Mouse (Mus musculus) ovary, postnatal 14 days (tissue): ENCODE results near the gene Nubp1.

Source experiments
- DNase-seq: peaks from one replicate; pipeline ENCODE4 v3.0.0; 2022; ENCODE audit warnings: low spot score

Gene Nubp1

DNA sequence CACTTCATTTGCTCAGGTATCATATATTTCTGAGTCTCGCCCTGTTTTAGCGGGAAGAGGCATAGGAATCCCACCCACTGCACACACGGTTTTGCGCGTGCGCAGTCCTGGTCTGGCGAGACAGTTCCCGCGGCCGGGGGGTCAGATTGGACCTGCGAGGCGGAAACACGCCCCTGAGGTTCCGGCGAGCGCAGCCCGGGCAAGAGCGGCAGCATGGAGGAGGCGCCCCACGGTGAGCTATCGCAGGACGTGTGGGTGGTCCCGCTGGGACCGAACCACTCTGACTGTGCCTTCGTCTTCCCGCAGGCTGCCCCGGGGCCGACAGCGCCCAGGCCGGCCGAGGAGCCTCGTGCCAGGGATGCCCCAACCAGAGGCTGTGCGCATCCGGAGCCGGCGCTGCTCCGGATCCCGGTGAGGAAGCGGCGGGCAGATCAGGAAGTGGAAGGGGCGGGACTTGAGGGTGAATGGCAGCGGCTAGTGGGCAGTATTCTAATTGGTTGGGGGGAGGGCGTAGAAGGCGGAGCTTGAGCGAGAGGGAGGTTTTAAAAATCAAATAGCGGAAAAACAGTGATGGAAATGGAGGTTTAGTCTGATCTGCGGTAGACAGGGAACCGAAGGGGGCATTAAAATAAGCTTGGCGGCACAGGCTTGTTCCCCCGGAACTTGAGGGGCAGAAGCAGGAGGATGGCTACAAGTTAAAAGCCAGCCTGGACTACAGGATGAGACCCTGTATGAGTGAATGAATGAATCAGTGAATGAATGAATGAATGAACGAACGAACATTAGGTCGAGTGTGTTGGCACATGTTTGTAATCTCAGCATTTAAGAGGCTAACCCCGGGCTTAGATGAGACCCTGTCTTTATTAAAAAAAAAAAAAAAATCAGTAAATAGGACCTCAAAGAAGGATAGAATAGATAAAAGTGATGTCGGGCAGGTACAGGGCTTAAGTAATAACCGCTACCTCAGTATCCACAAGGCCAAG is at the start of gene Nubp1:
Gene Nubp1, plus strand, starts transcription at position 185 of the 983 bp plus-strand sequence.
- DNase-seq = peak; percentile 87

DNA sequence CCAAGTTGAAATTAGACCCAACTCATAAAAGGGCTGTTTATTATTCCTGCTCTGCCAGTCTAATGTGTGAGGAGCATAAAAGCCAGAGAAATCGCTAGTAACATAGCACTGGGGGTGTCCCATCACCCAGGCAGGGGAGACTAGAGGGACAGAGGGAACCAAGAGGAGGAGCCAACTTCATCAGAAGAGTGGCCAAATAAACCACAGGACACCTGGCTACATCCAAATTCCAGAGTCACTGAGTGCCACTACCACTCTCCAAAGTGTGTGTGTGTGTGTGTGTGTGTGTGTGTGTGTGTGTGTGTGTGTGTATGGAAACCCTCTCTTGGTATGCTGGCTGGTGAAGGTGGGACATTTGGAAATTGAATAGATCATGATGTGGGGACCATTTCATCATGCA is 48.7 kb upstream of the Nubp1 start:
- no peak for DNase-seq

DNA sequence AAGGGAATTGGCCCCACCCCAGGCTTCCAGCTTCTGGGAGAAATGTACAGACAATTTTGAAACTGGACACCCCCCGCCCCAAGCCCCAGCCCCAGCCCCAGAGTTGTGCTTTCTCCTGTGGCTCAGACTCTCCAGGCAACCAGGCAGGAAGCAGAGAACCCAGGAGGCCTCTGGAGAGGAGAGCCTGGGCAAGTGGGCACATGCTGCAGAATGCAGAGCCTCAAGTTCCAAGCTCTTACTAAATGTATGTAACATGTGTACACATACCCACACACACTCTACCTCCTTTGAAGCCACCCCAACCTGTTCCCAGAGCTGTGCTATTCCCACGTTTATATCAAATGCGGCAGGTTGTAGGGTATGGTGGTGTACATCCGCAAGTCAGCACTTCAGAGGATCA is 46.0 kb upstream of the Nubp1 start:
- DNase-seq = no peak

DNA sequence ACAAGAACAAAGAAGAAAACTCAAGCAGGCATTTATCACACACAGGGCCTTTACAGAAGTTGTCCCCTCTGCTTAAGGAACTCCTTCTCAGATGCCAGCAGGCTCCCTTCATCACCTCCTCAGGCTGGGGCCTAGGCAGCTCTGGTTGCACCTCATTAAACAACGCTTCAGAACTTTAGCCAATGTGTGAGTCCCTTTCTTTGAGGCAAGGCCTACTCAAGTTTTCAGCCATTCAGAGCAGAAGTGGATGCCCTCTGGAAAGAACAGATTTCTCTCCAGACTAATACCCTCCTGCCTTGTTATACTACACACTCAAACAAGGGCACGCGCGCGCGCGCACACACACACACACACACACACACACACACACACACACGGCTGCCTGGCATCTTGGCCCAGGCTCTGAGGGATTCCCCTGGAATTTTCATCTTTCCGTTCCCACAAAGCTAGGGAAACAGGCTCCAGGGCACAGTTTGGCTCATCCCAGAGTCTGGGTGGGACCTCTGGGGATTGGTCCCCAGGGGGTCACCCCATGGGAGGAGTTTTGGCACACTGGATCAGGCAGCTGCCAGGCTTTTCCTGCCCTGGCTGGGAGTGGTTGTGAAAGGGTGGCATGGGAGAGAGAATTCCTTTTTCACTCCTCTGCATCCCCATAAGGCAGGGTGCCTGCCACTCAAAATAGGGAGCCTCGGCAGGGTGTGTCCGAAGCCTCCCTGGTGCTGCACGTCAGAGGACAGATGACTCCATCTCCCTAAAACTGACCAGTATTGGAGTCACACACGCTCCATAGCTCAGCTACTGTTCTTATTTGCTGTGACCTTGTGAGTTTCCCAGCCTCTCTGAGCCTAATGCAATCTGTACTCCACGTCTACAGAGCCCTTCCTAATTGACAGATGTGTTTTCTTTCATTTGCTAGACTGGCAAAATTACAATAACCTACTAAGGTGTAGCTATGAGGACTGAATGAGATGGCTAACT is 45.2 kb upstream of the Nubp1 start:
- peak; percentile 53 for DNase-seq

DNA sequence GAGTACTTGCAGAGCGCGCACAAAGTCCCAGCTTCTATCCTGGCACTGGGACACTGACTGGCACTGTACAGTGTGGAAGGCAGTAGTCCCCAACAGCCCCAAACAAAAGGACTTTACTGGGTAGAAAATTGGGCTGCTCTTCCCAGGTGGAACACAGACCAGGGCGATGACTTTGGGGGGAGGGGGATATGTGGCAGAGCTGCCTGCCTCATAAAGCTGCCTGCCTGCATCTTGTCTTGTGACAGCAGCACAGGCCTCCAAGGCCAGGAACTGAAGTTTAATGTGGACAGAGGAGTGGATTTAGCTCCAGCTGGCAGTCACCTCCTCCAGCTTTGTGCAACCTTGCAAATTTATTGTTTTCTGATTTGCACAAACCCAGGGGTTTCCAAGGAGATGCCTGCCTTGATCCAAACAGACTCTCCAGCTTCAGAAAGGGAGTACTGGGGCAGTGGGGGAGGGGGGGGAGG is 42.2 kb upstream of the Nubp1 start:
- no peak for DNase-seq

DNA sequence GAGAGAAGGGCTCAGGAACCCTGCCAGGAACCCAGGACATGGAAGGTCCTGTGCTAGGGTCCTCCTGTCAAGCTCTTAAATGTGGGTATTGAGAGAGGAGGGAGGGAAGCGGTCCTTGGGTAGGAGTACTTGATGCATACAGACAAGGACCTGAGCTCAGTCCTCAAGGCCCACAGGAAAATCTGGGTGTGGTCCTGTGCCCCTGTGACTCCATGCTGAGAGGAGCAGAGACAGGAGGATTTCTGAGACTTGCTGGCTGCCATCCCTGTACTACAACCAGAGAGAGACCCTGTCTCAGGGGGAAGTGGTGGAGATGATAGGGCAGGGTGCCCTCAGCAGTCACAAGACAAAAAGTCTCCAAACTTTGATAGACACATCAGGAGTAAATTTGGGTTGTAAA is 41.8 kb upstream of the Nubp1 start:
- no peak for DNase-seq

DNA sequence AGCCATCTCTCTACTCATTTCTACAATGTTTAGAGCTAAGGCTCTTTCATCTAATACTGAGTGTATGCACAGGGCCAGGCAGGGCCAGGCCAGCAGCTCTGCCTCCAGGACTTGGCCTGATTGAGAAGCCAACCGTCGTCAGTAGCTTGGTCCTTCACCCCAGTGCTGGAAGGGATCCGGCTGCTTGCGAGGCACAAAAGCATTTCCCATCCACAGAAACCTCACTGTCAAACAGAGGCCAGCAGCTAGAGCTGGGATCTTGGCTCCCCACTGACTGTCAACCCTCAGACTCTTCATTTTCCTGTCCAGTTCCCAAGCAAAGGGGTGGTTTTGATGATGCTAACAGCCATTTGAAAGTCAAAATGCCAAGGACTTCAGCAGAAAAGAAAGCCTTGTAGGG is 39.4 kb upstream of the Nubp1 start:
- no peak for DNase-seq

DNA sequence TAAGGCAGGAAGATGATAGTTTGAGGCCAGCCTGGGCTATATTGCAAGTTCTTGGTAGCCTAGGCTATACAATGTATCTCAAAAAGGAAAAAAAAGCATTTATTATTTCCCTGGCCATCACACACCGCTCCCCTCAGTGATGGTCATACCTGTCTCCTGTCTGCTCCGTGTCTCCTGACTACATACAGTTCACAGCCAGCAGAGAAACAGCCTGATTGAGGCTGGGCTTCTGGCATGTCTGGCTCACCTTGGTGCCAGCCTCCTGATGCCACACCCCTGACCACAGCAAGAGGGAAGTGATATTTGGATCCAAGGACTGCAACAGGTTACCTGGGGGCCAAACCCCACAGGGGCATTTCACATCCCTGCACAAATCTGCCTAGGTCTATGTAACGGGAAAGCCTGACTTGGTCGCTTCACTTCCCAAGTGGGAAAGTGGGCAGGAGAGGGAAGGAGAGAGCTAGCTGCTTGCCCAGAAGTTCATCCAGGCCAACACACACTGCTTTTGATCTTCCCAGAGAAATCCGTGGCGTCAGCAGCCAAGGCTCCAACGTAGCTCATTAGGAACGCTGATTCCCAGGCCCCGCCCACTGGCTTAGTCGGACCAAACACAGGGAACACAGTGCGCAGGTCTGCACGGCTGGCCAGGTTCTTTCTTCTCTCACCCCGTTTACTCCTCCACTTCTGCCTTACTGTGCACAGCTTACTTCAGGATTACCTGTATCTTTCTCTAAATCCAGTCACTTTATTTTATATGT is 37.3 kb upstream of the Nubp1 start:
- DNase-seq = no peak

DNA sequence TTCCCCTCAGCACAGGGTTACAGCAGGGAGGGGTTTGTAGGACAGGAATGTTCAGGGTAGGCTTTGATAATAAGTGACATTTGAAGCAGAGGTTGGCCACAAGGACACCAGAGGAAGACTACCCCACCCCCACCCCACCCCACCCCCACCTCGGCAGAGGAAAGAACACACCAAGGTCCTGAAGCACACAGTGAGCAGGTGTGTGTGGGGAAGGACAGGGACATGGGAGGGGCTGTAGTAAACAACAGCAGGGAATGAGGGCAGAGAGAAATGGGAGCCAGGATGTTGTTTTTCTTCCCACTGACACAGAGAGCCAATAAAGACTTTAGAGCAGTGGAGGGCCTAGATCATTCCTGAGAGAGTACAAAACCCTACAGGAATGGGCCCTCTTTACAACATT is 34.5 kb upstream of the Nubp1 start:
- DNase-seq = no peak

DNA sequence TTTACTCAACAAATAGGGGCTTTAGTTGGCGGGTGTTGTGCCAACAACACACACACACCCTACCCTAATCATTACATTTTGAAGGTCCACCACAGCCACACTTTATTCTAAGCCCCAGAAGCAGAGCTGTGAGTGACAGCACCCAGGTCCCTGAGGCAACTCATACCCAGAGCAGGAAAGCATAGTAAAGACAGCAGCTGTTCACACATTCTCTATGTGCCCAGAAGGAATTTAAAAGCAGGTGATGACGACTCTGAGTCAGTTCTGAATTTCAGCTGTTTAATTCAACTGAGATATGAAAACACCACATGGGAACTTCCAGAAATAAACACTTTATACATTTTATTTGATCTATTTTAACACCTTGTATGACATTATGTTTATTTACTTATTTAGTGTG is 32.2 kb upstream of the Nubp1 start:
- DNase-seq = no peak

DNA sequence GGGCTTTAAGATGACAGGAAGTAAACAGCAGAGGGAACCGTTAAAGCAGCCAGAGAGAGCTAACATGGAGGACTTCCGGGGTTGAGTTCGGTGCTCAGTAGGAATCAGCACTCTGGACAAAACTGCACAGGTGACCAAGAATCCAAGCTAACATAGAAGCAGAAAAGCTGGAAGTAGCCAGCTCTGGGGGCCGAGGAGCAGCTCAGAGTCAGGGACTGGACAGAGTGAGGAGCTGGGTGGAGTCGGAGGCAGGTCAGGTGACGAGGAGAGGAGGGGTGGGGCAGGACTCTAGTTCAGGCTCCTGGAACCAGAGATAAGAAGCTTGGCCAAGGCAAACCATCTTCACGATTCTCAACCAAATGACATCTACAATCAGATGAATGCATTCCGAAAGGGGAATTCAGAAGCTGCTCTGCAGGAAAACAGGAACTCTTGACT is 27.7 kb upstream of the Nubp1 start:
- no peak for DNase-seq

DNA sequence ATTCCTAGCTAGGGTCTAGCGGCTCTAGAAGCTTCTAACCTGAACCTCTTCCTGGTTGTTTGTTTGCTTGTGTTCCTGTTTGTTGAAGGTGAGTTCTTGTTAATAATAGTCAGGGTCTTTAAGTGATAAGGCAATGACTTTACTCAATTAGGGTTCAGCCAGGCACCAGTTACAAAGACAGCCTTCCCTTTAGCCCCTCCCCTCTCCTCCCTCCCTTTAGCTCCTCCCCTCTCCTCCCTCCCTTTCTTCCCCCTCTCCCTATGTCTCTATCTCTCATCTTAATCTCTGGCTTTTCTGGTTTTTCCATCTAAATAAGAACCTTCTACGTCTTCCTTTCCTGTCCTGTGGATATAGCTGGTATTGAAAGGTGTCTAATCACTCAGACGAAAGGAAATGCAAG is 27.2 kb upstream of the Nubp1 start:
- DNase-seq = no peak

DNA sequence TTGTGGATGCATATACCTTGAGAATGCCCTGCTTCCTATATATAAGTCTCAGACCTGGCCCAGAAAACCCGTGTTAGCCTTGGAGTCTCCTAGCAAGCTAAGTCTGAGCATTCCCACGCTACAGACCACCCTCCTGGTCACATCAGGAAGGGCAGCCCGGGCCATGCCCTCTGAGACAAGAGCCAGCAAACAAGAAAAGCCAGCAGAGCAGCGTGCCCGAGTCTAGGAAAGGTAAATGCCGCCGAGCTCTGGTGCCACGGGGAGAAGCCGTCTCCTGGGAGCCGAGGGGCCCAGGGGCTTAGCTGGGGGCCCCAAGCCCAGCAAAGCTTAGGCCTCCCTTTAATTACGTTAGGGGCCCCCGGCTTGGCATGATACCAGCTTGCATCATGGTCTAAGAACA is 26.5 kb upstream of the Nubp1 start:
- DNase-seq = no peak

DNA sequence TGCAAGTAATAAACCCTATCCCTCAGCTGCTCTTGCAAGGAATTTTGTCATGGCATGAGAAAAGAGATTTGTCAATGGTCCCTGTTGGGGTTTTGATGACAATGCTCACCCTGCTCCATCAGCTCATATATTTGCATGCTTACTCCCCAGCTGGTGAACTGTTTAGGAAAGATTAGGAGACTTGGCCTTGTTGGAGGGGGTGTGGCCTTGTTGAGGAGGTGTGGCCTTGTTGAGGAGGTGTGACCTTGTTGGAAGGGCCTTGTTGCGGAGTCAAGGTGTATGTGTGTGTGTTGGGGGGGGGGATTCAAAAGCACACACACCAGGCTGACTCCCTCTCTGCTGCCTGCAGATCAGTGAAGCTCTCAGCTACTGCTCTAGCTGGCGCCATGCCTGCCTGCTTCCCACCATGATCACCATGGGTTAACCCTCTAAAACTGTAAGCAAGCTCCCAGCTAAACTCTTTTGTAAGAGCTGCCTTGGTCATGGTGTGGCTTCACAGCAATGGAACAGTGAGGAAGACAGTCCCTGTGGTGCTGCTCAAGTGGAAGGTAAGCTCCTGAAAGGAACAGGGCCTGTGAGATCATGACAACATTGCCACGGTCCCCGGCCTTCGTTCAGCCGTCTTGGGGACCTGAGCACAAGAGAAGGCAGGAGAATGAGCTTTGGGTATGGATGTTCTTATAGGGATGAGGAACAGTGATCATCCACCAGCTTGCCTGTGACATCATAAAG is 22.9 kb upstream of the Nubp1 start:
- no peak for DNase-seq

DNA sequence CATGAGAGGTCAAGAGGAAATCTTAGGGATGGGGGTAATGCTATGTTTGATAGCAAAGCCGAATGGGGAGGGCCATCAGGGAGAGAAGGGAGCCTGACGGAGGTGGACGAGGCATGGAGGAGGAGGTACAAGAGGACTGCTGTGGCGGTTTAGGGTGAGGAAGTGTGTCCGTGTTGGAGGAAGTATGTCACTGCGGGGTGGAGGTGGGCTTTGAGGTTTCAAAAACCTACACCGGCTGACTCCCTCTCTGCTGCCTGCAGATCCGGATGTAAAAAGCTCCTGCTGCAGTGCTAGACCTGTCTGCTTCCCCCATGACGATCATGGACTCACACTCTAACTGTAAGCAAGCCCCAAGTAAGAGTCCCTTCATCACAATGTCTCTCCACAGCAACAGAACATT is 19.2 kb upstream of the Nubp1 start:
- no peak for DNase-seq

DNA sequence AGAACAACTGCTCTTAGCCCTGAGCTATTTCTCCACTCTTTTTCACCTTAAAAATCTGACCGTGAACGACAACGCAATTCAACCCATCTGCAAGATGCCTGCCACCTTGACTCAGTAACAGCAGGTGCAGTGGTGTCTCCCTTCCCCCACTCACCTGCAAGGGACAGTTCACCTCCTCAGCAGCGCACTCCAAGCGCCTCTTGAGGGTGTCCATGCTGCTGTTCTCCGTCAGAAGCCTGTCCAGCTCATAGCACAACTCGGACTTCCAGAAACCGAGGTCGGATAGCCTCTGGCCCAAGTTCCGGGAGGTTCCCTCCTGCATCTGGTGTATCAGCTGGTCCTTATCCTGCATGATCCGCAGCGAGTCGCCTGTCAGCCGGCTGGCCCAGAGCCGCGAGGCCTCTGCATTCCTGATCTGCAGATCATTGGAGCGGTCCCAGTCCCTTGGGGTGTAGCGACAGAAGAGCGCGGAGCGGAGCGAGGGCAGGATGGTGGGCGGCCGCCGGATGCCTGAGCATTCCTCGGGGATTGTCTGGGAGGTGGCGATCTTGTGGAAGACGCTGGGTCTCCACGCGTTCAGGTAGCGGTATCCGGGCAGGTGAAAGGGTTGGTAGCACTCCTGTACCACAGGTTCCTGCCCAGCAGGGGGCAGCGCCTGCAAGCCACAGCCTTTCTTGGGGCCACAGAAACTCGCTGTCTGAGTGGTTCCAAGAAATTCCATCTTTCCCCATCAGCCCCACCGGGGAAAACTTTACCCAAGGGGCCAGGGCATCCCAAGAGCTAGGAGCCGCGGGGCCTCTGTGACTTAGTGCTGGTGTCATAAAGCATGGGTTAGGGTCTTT is 16.8 kb upstream of the Nubp1 start, which contains the start of gene Tekt5:
Gene Tekt5, minus strand, starts transcription at position 792 of the 842 bp plus-strand sequence.
- DNase-seq = no peak

DNA sequence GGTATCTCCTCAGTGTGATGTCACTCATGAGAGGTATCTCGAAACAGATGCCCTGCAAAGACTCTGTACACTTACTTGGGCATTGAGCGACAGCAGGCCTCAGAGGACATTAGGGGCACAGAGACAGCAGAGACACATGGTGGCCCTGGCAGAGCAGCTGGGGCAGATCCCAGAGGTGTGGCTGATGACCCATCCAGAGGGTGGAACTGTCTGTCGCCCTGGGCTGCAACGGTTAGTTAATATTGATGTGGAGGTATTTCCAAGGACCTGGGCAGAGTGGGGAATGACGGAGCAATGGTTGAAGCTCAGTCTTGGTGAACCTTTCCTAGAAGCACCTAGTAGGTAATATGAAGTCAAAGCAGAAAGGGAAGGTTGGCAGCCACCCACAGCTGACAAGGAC is 13.0 kb upstream of the Nubp1 start:
- no peak for DNase-seq

DNA sequence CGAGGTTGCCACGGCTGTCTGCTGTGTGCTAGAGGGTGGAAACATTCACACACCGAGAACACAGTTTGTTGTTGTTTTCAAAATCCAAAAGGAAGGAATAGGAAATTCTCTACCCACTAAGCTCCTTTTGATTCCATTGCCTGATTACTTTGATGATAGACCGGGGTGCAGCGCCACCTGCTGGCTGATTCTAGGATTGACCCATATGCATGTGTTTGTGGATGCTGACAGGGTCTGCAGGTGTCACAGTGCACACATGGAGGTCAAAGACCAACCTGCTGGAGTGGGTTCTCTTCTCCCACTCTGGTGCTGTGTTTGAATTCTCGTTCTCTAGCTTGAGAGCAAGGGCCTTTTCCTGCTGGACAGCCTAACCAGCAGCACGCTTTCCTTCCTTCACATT is 12.6 kb upstream of the Nubp1 start:
- peak; percentile 79 for DNase-seq

DNA sequence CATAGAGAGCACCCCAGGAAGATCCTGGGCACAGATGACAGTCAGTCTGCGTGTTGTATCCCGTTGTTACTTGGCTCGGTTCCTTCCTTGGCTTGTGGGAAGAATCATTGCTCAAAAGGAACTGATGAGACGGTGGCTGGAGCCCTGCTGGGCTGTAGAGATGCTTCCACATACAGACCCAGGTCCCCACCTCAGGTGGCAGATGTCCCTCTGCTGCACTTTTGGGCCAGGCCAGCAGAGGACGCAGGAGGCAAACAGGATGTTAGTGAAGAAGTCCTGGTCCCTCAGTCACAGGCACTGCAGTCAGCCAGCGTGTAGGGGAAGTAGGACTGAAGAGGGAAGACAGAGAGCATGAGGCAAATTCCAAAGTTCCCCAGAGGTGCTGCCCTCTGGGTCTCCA is 4.2 kb downstream of the Nubp1 start:
- DNase-seq = no peak

DNA sequence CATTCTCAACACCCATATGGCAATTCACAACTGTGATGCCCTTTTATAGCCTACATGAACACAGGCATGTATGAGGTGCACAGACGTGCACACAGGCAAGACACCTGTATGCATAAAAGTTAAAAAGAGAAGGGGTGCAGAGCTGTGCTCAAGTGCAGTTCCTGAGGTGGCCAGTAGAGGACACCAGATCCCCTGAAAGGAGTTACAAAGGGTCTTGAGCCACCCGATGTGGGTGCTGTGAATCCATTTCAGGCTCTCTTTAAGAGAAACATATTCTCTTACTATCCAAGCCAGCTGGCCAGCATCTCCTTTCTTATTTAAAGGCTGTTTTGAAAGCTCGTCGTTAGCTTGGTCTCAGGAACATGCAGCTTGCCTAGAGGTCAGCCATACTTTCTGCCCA is 5.1 kb downstream of the Nubp1 start:
- DNase-seq = no peak
